Mouse (Mus musculus) liver, embryonic 11.5 days (tissue): Measurements from ENCODE around the gene Tnfrsf1b. TPM values are rescaled to one million over a fixed set of nuclear protein-coding genes. Genes with fewer than 3 reads are reported as not detected.

ENCODE experiments used
- ATAC-seq: fragments of 200-750 bp; cut with Nextera tagmentation; replicated peaks from 2 replicates; pipeline ENCODE4 v1.8.0; 2017; ENCODE audit warnings: moderate number of reproducible peaks, mild to moderate bottlenecking, moderate TSS enrichment, moderate library complexity; ENCODE audit not compliant: low FRiP score
- DNase-seq: peaks from one replicate; pipeline ENCODE4 v3.0.0-alpha.2; 2017; ENCODE audit warnings: low spot score
- H3K27ac ChIP-seq: fragments of 300-500 bp; sonication (generic); 2 replicates; pipeline ENCODE4 v1.5.1; 2014; ENCODE audit warnings: mild to moderate bottlenecking, low read depth, low read length, control low read depth
- H3K27me3 ChIP-seq: fragments of 300-500 bp; sonication (generic); replicated peaks from 2 replicates; pipeline ENCODE4 v1.6.1; 2014; ENCODE audit warnings: low read length, mixed read lengths; ENCODE audit not compliant: control insufficient read depth, insufficient read depth
- H3K36me3 ChIP-seq: fragments of 300-500 bp; sonication (generic); 2 replicates; pipeline ENCODE4 v1.6.1; 2014; ENCODE audit warnings: mild to moderate bottlenecking, low read length, moderate library complexity, mixed read lengths; ENCODE audit not compliant: control insufficient read depth, insufficient read depth
- H3K4me1 ChIP-seq: fragments of 300-500 bp; sonication (generic); replicated peaks from 2 replicates; pipeline ENCODE4 v1.6.1; 2014; ENCODE audit warnings: low read length, mixed read lengths; ENCODE audit not compliant: control insufficient read depth, insufficient read depth
- H3K4me2 ChIP-seq: fragments of 300-500 bp; sonication (generic); 2 replicates; pipeline ENCODE4 v1.6.1; 2014; ENCODE audit warnings: mild to moderate bottlenecking, control low read depth, moderate library complexity
- H3K4me3 ChIP-seq: fragments of 300-500 bp; sonication (generic); 2 replicates; pipeline ENCODE4 v1.5.1; 2014; ENCODE audit warnings: low read depth, low read length, control low read depth
- H3K9ac ChIP-seq: fragments of 300-500 bp; sonication (generic); 2 replicates; pipeline ENCODE4 v1.6.1; 2014; ENCODE audit warnings: low read depth, low read length, control low read depth
- H3K9me3 ChIP-seq: fragments of 300-500 bp; sonication (generic); 2 replicates; pipeline ENCODE4 v1.6.1; 2016; ENCODE audit warnings: low read length, inconsistent platforms, mixed read lengths; ENCODE audit not compliant: control insufficient read depth
- WGBS: fragments of 180-500 bp; shearing (Covaris S2); extraction: QIAGEN DNeasy Blood & Tissue Kit; methylation state at CpG from one replicate; pipeline ENCODE4 v1.1.7; 2014; 5-methylcytosine and 5-hydroxymethylcytosine counted together
- polyA plus RNA-seq: library from polyadenylated mRNA; unstranded; fragments of >200 nt; fragmentation: Nextera tagmentation; extraction: Ambion mirVana; gene quantifications from 2 replicates; pipeline ENCODE4 v1.2.1, GENCODE M21; 2014

Tnfrsf1b gene
- polyA plus RNA-seq, 1 experiment from 2014 or later, result 6.5 TPM

- 44% methylated on average over 2 of the region's 2 CpGs for WGBS
- H3K27ac ChIP-seq, result no peak overlapping the region
- H3K9ac ChIP-seq, result no peak overlapping the region
- peaks cover 18% of the 10 kb centered on the region for H3K27me3 ChIP-seq
- H3K4me2 ChIP-seq, result no peak overlapping the region
- no peak for DNase-seq
- ATAC-seq, result no peak
- no peak overlapping the region for H3K4me3 ChIP-seq
- H3K9me3 ChIP-seq, result no peaks in the 10 kb centered on the region
- H3K4me1 ChIP-seq, result 0 out of 2 replicates have a peak, but pooled peaks cover 5% of the 10 kb centered on the region
- no peaks in the 10 kb centered on the region for H3K36me3 ChIP-seq
Observed at GRCm38 (mm10) chr4:145247556-145247955, 886 bp upstream of the Tnfrsf1b start.

- H3K9ac ChIP-seq, result no peak overlapping the region
- peaks cover 18% of the 10 kb centered on the region for H3K27me3 ChIP-seq
- no peak for DNase-seq
- H3K9me3 ChIP-seq, result no peaks in the 10 kb centered on the region
- WGBS, result 86% methylated on average over 3 of the region's 3 CpGs
- H3K27ac ChIP-seq, result no peak overlapping the region
- 0 out of 2 replicates have a peak, but pooled peaks cover 5% of the 10 kb centered on the region for H3K4me1 ChIP-seq
- no peak for ATAC-seq
- H3K36me3 ChIP-seq, result no peaks in the 10 kb centered on the region
- peak overlapping the region; percentile 51 for H3K4me3 ChIP-seq
- H3K4me2 ChIP-seq, result peak overlapping the region; percentile 83
Observed at GRCm38 (mm10) chr4:145245581-145245980, 1.1 kb downstream of the Tnfrsf1b start.

- Histone ChIP-seq H3K27me3 (peaks cover 18% of the 10 kb centered on the region), H3K9ac (no peak overlapping the region), H3K36me3 (no peaks in the 10 kb centered on the region), H3K4me3 (no peak overlapping the region), H3K4me1 (0 out of 2 replicates have a peak, but pooled peaks cover 5% of the 10 kb centered on the region), H3K9me3 (no peaks in the 10 kb centered on the region), H3K27ac (no peak overlapping the region), H3K4me2 (no peak overlapping the region)
- WGBS, result 80% methylated on average over 2 of the region's 2 CpGs
- DNase-seq (no peak), ATAC-seq (no peak)
Observed at GRCm38 (mm10) chr4:145244676-145245075, 2.0 kb downstream of the Tnfrsf1b start.

GRCm38 (mm10) chr4:145242719-145243350, 3.8 kb downstream of the Tnfrsf1b start:
- whole genome bisulfite sequencing, result 22% methylated on average over 1 of the region's 1 CpGs
- H3K4me1 ChIP-seq, result 0 out of 2 replicates have a peak, but pooled peaks cover 5% of the 10 kb centered on the region
- H3K36me3 ChIP-seq, result no peaks in the 10 kb centered on the region
- H3K27me3 ChIP-seq, result peaks cover 18% of the 10 kb centered on the region
- H3K4me2 ChIP-seq, result no peak overlapping the region
- no peak overlapping the region for H3K27ac ChIP-seq
- H3K4me3 ChIP-seq, result no peak overlapping the region
- H3K9me3 ChIP-seq, result no peaks in the 10 kb centered on the region
- no peak for DNase-seq
- no peak for ATAC-seq
- H3K9ac ChIP-seq, result no peak overlapping the region

GRCm38 (mm10) chr4:145240723-145241231, 5.9 kb downstream of the Tnfrsf1b start:
- ATAC-seq, result peak; percentile 33; the same call in 1 of the 2 replicates
- no peak overlapping the region for H3K27ac ChIP-seq
- no peak overlapping the region for H3K4me3 ChIP-seq
- no peak for DNase-seq
- no peak overlapping the region for H3K9ac ChIP-seq
- no peak overlapping the region for H3K4me2 ChIP-seq
- WGBS, result 51% methylated on average over 4 of the region's 4 CpGs
- H3K27me3 ChIP-seq, result peaks cover 7% of the 10 kb centered on the region
- no peaks in the 10 kb centered on the region for H3K4me1 ChIP-seq
- H3K36me3 ChIP-seq, result no peaks in the 10 kb centered on the region
- no peaks in the 10 kb centered on the region for H3K9me3 ChIP-seq

- no peak overlapping the region for H3K4me3 ChIP-seq
- H3K4me2 ChIP-seq, result no peak overlapping the region
- 59% methylated on average over 4 of the region's 4 CpGs for WGBS
- no peak overlapping the region for H3K27ac ChIP-seq
- ATAC-seq, result peak; percentile 32
- no peaks in the 10 kb centered on the region for H3K9me3 ChIP-seq
- DNase-seq, result no peak
- H3K9ac ChIP-seq, result no peak overlapping the region
- H3K4me1 ChIP-seq, result no peaks in the 10 kb centered on the region
- no peaks in the 10 kb centered on the region for H3K27me3 ChIP-seq
- no peaks in the 10 kb centered on the region for H3K36me3 ChIP-seq
Observed at GRCm38 (mm10) chr4:145239049-145239830, 7.4 kb downstream of the Tnfrsf1b start.

GRCm38 (mm10) chr4:145236027-145236426, 10.6 kb downstream of the Tnfrsf1b start:
- 92% methylated on average over 7 of the region's 7 CpGs for WGBS
- no peaks in the 10 kb centered on the region for H3K36me3 ChIP-seq
- no peak for ATAC-seq
- H3K9ac ChIP-seq, result no peak overlapping the region
- H3K27me3 ChIP-seq, result no peaks in the 10 kb centered on the region
- H3K4me2 ChIP-seq, result no peak overlapping the region
- H3K27ac ChIP-seq, result no peak overlapping the region
- no peak overlapping the region for H3K4me3 ChIP-seq
- no peak for DNase-seq
- H3K9me3 ChIP-seq, result no peaks in the 10 kb centered on the region
- no peaks in the 10 kb centered on the region for H3K4me1 ChIP-seq

GRCm38 (mm10) chr4:145233487-145234228, 13.0 kb downstream of the Tnfrsf1b start:
- ATAC-seq (0 out of 2 replicates have a peak, but pooled peaks have one; percentile 39), DNase-seq (no peak)
- no peak overlapping the region for H3K4me3 ChIP-seq
- no peak overlapping the region; the same call in 1 of the 2 replicates for H3K4me2 ChIP-seq
- 0 out of 2 replicates have a peak overlapping the region, but pooled peaks have one; percentile 15 for H3K27ac ChIP-seq
- H3K9me3 ChIP-seq, result no peaks in the 10 kb centered on the region
- no peaks in the 10 kb centered on the region for H3K27me3 ChIP-seq
- WGBS, result 38% methylated on average over 3 of the region's 3 CpGs
- no peaks in the 10 kb centered on the region for H3K4me1 ChIP-seq
- no peak overlapping the region for H3K9ac ChIP-seq
- H3K36me3 ChIP-seq, result no peaks in the 10 kb centered on the region
